Mouse (Mus musculus) retina, postnatal 1 day (tissue): ENCODE data around the gene Itpk1.

Experiments used
- DNase-seq: peaks from one replicate; pipeline ENCODE4 v3.0.0-alpha.2; 2012

Itpk1 gene

DNA sequence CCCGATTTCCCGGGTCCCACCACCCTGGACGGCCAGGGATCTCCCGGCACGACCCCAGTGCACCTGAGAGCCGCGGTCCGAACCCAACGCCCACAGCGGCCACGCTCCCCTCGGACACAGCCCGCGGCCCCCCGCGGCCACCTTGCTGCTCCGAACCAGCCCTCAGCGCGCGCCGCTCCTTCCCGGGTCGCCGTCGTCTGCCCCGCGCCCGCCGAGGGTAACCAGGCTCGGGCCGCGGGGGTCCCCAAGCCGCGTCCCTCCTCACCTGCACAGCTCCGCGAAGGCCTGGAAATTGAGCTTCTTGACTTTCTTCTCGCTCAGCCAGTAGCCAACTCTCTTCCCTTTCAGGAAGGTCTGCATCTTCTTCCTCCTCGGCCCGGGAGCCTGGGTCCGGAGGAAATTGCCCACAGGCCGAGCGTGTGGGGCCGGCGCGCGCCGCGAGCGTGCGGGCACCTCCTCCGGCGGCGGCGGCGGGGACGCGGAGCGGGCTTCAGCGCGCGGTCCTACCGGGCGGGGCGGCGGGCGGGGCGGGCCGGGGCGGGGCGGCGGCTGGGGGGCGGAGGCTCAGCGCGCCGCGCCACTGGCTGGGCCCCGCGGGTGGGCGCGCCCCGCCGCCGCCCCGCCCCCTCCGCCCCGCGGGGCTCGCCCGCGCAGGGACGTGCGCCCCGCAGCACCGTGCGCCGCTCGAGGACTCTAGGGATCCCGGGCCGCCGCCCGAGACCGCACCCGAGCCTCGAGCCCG is at the start of gene Itpk1:
Gene Itpk1, minus strand, starts transcription at position 474 of the 742 bp plus-strand sequence.
- peak; percentile 78 for DNase-seq

DNA sequence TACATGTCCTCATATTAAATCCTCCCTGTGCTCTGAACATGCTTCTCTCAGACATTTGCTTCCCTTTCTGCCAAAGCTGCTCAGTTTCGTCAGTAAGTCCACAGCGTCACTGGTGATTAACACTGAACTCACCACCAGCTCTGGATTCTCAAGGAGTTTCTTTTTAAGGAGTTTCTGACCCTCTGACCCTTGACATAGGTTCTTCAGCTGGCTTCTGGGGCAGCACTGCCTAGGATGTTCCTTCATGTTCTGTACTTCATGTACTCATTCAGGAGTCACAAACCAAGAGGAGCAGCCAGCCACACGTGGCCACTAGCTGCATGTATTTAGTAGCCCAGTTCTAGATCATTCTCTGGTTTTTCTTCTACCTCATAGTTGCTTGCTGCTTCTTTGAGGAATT is 43.5 kb upstream of the Itpk1 start:
- no peak for DNase-seq

DNA sequence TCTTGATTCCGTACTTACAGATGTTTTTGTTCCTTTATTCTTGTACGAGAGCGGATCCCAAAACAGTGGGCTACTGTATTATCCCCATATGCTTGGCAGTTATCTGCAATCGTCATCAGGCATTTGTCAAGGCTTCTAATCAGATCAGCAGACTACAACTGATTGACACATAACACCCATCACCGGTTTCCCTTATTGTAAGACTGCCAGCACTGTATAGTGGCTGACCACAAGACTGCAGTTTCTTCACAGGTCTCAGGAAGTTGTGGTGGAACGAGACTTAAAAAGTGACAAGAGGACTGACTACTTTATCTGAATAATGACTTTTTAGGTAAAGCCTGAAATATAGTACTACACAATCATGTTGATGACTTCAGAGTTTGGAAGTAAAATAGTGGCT is 40.1 kb upstream of the Itpk1 start:
- DNase-seq: peak; percentile 21

DNA sequence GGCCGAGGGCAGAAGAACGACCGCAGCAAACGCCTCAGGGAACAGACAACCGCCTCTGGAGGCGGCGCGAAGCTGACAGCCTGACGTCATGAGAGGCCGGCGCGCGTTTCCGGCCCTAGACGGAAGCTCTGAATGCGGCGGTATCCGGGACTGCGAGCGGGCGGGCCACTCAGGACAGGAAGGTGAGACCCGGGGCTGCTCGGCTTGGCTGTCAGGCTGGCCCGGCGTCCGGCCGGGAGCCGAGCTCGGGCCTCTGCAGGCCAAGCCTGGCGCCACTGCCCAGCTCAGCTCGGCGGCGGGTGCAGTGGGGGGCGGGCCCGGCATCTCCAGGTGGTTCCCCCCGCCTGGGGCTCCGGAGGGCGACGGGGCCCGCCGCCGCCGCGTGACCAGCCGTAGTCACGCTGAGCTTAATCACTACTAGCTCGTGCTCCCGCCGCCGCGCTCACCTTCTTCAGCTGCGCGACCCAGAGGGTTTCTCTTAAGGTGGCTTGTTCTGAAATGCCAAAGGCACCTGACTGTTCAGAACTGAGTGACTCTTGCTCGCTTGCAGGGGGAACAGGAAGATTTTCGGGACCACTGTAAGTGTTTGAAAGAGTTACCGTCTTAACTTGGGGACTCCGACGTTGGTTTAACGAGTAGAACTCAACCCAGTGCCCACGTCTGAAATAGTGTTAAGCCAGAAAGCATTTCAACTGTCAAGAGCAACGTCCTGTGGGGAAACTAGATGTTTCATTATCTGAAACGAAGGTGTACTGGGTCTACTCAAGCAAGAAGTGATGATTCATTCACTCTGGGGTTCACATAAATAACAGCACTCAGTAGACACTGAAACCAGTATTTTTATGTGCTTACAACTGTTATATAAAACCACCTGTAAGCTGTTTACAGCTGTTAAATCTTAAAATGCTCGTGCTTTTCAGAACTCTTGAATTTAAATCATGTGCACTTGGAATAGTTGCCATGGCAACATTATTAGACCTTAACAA is 39.2 kb upstream of the Itpk1 start, which contains the start of the genes Moap1 and Tmem251:
Gene Moap1, minus strand, starts transcription at position 73 of the 986 bp plus-strand sequence.
Gene Tmem251, plus strand, starts transcription at position 174 of the 986 bp plus-strand sequence.
- DNase-seq: peak; percentile 94

DNA sequence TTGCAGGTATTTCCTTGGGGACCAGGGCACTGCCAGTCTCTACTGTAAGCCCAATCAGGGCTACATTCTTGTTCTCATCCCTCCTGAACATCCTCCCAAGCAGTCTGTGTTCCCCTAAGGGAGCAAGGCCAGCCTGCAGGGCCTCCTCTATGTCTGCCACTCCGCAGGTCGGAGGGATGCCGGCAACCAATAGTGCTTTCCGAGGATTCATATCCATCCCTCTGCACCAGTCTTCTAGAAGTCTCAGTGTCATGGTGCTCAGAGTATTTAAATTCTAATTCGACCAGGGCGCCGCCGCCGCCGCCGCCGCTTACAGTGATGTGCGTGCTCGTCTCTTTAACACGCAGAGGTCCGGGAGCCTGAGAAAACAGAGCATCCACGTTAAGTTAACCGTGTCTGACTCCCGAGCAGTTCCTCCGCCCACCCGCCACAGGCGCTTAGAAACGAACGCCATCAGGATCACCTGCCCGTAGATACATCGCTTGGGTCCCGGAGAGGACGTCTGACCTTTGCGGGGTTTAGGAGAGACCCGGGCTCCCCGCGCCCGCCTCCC is 38.4 kb upstream of the Itpk1 start:
- no peak for DNase-seq

DNA sequence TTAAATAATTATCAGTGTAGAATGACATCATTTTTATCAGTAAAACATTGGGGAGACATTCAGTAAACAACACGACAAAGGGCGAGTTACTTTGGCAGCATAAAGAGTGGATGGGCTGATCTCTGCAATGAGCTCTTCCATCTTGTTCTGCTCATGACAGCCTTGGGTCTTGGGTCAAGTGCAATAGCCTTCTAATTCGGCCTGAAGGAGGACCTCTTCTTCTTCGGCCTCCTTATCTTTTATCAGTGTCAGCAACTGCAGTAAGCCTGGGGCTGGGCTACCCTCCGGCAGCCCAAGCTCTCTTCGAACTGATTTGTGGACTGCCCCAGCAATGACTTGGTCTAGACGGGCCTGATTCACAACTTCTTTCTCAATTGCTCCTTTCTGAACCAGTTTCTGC is 37.3 kb upstream of the Itpk1 start:
- DNase-seq: no peak

DNA sequence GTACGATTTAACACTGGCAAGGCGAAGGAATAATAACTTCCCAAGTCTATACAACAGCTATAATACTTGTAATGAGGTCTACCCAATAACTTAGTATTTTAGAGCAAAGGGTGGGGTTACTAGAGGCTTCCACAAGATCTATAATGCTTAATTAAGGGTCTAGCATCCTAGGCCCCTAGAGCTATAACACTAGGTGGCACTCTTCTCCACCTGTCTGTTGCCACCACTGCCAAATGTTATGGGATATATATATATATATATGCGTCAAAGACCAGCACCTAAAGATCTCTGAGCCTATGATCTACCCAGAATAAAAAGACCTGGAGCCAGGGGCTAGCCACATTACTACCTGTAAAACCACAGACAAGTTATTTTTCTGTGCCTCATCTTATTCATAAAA is 35.6 kb upstream of the Itpk1 start:
- peak; percentile 48 for DNase-seq

DNA sequence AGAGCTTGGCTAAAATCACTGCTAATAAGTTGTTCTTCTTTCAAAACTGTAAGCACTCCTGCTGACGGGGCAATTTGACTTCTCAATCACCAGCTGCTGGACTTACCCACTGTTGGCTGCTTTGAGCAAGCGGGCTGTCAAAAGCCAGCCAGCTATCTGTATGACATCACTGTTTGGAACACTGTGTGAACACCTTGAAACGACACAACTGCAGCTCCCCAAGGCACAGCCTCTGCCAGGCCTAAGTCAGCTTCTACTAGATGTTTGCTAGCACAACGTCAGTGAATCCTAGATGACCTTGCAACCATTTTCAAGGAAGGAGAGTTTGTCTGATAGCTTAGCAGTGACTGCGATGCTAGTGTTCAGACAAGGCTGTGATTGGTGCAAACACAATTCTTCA is 34.4 kb upstream of the Itpk1 start:
- no peak for DNase-seq

DNA sequence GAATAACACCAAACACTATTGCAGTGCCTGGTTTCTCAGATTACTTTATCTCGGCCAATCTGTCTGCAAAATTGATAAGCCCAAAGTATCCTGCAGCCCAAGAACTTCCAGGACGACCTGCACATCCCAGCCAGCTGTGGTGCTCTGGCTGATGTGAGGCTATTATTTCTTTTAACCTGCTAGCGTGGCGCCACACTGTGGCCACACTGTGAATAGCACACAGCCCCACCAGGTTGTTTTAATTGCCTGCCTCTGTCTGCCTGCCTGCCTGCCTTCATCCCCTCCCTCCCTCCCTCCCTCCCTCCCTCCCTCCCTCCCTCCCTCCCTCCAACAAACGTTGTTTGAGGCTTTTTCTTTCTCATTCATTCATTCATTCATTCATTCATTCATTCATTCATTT is 28.7 kb upstream of the Itpk1 start:
- DNase-seq: peak; percentile 67

DNA sequence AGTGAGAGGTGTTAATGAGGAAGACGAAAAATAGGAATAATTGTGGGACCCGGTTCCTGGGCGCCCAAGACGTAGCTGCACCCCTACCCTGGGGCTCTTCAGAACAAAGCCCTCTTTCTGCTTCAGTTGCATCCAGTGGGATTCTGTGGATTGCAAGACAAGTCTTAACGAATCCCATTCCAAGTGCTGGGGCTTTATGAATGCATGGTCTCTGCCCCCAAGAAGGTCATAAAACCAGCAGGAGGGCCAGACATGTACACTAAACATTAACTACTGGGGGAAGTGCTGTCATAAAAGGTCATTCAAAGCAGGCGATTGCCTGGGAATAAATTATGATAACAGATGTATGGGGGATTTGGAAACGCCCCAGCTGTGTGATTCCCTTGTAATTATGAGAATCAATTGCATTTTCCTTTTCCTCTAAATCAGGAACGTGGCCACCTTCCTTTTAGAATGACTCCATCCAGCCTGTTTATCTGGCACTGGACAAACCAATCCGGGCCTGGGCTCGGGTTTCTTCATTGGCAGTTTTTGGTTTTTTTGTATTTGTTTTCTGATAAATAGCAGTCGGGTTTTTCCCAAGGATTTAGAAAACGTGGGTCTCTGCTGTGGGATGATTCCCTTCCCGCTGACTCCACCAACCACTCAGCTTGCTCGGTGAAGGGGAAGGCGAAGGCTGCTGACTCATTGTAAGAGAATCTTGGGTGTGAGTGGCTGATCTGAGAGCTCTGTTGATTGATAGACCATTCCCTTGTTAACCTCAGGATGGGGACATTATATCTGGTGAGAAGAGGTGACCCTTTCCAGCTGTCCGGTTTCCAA is 26.3 kb upstream of the Itpk1 start:
- peak; percentile 49 for DNase-seq

DNA sequence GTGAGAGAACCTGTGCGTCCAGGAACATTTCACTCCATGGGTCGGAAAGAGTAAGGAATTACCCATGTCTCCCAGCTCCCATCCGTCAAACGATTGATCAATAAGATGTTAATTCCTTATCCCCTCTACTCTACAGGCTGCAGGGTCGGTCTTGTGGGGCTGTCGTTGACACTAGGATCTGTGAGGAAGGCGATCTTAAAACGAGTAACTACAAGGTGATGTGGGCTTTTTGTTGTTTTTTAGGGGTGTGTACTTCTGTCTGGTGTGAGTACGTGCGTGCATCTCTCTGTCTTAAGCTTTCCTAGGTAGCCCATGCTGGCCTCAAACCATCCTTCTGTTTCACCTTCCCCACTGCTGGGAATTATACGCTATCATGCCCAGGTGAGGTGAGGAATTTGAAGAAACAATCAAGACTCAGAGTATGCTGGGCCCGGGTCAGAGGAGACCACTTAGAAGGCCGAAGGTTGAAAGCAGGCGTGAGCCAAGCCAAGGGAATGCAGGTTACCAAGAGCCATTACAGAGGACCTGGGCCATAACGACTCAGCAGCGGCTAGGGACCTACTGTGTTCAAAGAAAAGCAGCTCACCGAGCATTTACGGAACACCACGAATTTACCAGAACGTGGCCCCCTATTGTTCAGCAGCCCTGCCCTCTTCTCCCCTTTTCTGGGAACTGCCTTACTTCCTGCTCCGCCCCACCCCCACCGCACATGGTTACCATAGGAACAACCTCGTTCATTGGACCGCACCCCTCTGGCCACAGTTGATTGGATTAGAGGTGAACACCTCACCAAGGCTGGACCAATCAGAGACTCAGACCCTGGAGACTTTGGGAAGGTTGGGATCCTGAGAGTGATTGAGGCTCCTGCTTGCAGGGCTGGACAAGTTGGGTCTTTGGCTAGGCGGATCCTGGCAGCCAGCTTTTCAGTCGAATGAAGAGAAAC is 25.4 kb upstream of the Itpk1 start:
- peak; percentile 97 for DNase-seq

DNA sequence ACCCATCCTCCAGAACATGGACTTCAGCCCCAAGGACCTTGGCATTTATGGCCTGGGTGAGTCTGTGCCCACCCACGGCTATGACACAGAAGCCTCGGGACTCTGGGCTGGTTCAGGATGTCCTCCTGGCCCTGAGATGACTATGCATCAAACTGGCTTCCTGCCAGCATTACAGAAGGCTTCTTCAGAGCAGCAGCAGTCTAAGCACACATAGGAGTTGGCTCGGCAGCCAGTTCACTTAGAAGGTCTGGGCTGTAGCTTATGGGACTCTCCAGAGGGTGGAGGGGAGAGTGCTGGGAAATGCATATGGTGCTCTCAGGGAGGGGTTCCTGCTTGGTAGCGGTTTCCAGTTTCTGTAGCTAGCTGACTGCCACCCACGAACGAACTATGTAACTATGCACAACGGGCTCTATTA is 21.0 kb upstream of the Itpk1 start:
- no peak for DNase-seq

DNA sequence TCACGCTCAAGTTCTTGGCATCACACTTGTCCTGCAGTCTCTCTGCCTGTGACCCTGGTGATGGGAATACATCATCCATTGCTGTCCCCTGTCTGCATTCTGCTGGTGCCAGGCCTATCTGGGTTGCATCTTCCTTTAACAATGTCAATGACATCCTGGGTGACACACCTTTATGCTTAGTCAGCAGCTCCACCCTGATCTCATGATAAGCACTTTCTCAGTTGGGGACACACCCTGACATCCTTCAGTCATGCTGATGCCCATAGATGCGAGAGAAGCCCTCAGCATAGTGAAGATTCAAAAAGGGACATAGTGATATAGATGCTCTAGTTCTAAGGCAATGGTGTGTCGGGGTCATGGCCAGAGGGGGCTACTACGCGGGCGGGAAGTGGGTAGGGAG is 20.4 kb upstream of the Itpk1 start:
- DNase-seq: no peak

DNA sequence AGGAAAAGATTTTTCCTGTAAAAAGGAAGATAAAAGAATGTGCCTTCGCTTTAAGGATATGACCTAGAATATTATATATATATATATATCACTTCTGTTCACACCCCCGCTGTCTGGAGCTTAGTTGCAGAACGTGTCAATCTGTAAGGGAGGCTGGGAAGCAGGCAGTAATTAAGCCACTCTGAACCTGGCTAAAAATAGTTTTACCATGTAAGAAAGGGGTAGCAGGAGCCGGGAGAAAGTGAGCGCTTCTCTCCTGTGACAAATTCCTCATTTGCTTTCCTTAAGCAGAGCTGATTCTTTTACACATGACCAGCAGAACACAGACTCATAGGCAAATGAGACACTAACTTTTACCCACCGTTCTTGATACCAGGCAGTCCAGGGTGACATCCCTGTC is 19.1 kb upstream of the Itpk1 start:
- no peak for DNase-seq

DNA sequence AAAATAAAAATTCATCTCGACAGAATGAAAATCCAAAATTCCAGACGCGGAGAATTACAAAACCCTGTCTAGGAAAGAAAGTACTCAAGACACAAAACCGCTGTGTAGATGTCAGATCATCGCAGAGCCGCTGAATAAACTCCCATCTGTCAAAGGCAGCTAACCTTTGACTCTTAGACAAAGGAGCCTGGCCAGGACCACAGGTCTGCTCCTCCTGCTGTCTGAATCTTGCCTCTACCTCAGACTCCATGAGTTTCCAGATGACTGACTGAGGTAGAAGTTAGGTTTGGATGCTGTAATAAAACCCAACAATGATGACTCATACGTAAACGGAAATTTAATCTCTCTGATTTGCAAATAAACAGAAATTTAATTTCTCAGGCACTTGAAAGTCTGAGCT is 18.2 kb upstream of the Itpk1 start:
- DNase-seq: no peak

DNA sequence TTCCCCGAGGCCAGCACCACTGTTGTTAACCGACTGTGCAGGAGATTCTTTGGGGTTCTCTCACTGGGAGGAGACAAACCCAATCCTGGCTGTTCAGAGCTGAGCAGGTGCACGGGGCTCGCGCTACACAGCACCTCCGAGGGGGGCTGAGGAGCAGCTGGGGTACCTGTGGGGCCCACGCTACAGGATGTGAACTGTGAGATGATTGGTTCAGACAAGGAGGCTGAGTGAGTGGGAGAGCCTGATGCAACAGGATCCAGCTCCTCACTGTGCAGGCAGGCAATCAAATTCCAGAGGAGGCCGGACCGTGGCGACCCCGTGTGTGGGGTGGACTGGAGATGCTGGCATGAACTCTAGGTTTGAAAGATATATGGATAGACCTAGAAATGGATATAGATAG is 17.7 kb upstream of the Itpk1 start:
- no peak for DNase-seq

DNA sequence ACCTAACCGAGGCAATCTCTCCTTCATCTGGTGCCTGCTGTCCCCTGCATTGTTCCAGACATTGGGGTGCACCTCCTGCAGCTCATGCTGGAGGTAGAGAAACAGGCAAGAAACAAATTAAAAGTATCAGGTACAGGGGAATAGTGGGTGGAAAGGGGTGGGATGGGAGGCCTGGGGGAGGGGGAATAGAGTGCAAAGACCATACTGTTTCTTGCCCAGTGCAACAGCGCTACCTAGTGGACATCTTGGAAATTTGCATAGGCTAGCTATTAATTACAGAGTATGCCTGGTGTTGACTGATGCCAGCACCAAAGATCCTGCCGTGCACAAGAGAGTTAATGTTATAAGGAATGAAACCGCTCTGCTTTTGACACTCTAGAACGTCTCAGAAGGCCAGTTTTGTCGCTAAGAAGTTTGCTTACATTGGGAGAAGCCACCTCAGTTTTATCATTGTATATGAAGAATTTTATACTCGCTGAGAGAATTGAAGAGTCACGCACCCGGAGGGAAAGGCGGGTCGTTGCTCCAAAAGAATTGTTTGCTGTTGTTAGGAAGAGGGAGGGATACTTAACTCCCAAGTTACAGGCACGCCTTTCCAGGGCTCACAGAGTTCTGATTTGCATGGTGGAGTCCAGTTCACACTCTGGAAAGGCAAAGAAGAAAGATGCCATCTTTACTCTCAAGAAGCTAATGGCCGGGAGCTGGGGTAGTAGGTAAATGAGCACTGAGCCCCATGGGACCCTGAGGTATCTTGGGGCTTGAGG is 15.0 kb upstream of the Itpk1 start:
- peak; percentile 84 for DNase-seq

DNA sequence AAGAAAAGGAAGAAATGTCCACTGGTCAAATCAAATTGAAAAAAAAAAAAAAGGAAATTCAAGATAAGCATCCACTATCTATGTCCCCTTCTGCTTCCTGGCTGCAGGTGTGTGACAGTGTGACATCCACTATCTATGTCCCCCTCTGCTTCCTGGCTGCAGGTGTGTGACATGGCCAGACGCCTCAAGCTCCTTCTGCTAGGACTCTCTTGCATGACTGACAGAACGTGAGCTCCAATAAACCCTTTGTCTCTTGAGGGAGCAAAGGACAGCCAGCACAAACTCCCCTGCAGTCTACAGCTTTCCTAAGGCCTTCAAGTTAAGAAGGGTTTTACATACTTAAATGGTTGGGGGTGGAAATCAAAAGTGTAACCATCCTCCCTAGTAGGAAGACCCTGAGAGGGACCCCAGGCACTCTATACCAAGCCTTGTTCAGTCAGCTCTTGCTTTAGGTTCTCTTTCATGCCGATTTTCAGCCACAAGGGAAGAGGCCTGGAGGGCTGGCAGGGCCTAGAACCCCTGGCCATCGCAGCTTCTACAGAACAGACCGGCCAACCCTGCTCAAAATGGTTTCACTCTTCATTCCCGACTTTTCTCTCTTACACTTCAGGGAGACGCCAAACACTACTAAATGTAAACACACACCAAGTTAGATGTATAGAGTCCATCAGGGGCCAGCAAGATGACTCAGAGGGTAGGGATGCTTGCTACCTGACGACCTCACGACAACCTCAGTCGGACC is 10.1 kb upstream of the Itpk1 start:
- no peak for DNase-seq

DNA sequence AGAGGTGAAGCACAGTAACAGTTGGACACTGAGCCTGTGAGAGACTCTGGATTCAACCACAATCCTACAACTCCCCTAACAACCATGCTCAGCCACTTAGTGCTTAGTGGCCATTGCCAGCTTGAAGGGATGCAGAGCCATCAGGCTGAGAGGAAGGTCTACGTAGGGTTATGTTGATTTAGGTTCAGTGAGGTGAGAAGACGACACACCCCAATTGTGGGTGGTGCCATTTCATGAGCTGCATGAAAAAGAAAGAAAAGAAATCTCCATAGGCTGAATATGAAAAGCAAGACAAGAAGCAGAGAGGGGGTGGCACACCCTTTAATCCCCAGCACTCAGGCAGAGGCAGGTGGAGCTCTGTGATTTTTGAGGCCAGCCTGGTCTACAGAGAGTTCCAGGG is 9.4 kb upstream of the Itpk1 start:
- no peak for DNase-seq
